ENCODE assay signal across 1 mouse cellular context in the genomic region with DNA sequence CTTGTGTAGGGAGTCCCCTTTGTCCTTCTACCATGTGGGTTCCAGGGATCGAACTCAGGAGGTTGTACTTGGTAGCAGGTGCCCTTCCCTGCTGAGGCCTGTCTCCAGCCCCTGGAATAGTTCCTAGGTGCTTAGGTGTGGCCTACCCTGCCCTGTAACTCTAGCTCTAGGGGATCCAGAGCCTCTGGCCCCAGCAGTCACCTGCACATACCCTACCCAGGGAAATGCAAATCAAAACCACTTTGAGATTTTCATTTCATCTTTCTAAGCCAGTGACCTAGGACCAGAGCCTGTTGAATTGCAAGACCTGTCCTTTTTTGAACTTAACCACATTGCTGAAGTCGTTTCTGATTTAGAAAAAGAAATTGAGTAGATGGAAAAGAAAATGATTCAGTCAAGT.
TF ChIP-seq lines count a peak whose summit lies in the region.

No protein-coding gene starts in this region.

TF ChIP-seq in CH12.LX, 34 proteins besides CTCF, POLR2A, EP300 and RAD21:
- peak; percentile 39; the same call in 1 of the 2 replicates for TF ChIP-seq TCF12 (IDR thresholded peaks at IDR 0.05; ENCODE audit: low read depth, low read length)
- 0 out of 2 replicates have a peak, but pooled peaks have one; percentile 16 for TF ChIP-seq MAZ (IDR thresholded peaks at IDR 0.05; ENCODE audit: low read depth, low read length)
- TF ChIP-seq ZNF384 (IDR thresholded peaks at IDR 0.05; ENCODE audit: low read depth, low read length) = peak; percentile 20; the same call in 1 of the 2 replicates
- TF ChIP-seq MYC (IDR thresholded peaks at IDR 0.05; ENCODE audit: low read depth, low read length) = 0 out of 2 replicates have a peak, but pooled peaks have one; percentile 19
- TF ChIP-seq SIN3A (IDR thresholded peaks at IDR 0.05; ENCODE audit: low read length) = peak; percentile 42; the same call in 1 of the 2 replicates
- TF ChIP-seq ETS1 (conservative IDR thresholded peaks at IDR 0.05; ENCODE audit: low read depth, low read length) = 0 out of 2 replicates have a peak, but pooled peaks have one; percentile 13
- peak; percentile 62 for TF ChIP-seq IRF4 (IDR thresholded peaks at IDR 0.05; ENCODE audit: low read depth, low read length)
- TF ChIP-seq BHLHE40 (IDR thresholded peaks at IDR 0.05; ENCODE audit: low read depth, low read length) = peak; percentile 46
